Mouse (Mus musculus) cerebellum, adult (tissue): ENCODE measurements around the gene Ank.
"Not testable (repeated sequence)": the region's sequence is repeated elsewhere in the genome, so short reads cannot be mapped to it uniquely, and the experiment has no call there.

ENCODE experiments used
- ATAC-seq: cut with Nextera tagmentation; 2 replicates; pipeline ENCODE4 v1.9.2; 2017; ENCODE audit warnings: mild to moderate bottlenecking, moderate library complexity, mixed read lengths; ENCODE audit not compliant: insufficient number of reproducible peaks, low FRiP score, low TSS enrichment

Ank gene

DNA sequence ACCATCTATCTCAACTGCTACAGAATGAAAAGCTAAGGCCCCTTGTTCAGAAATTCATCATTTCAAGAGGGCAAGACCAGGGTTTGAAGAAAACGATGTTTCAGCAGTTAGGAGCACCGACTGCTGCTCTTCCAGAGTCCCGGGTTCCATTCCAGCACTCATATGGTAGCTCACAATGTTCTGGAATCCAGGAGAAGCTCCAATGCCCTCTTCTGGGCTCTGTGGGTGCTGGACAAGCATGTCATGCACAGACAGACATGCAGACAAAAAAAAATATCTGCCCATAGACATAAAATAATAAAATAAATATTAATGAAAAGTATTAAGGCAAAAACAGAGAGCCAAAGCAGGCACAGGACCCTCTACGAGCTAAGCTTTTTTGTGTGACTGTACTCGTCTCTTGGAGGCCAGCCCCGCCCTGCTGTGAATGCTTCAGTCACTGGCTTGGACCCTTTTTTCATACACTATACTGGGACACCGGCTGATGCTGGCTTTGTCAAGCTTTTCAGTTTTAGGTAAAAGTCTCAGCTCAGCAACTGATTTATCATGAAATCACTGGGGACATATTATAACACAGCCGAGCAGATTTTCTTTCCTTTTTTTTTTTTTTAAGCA is 979 bp upstream of the Ank start:
- ATAC-seq: no peak

DNA sequence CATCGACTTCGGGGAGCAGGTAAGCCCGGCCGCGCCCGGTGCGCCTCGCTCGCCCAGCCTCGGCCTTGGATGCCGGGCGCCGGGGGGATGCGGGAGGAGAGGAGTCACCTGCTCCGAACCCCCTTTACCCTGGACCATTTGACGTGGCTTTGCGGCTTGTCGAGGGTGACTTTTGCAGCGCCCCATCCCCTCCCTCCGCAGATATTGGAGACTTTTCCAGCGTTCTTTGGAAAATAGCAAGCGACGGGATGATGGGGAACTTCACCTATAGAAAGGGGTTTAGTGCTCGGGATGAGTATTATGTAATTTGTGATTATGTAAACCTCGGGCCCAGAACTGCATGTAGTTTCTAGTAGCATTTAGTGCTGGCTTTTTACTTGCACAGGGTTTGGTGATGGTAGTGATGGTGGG is 609 bp downstream of the Ank start:
- ATAC-seq: peak; percentile 31

DNA sequence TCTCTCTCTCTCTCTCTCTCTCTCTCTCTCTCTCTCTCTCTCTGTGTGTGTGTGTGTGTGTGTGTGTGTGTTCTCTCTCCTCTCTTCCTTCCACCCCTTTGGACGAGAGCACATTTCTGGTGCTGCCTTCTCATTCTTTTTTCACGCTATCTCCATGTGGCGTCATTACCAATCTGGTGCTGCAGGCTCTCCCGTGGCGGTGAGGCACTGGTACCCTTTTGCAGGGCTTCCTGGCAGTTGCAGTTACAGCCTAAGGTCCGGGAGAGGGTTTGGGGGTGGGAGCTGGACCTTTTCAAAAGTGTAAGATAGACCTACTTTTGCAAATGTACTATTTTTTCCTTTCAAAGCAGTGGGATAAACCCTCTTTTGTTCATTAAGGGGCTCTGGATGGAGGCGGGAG is 1.2 kb downstream of the Ank start:
- ATAC-seq: peak; percentile 46; the same call in 1 of the 2 replicates

- no peak for ATAC-seq
These were observed 2.5 kb downstream of the Ank start for GRCm38 (mm10) chr15:27468822-27469488.

DNA sequence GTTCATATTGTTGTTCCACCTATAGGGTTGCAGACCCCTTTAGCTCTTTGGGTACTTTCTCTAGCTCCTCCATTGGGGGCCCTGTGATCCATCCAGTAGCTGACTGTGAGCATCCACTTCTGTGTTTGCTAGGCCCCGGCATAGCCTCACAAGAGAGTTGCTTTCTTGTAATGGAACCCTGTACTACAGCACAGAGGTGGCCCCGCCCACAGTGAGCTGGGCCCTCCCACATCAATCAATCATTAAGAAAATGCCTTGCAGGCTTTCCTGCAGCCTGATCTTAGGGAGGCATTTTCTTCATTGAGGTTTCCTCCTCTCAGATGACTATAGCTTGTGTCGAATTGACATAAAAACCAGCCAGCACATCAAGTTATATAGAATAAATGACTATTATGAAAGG is 3.9 kb downstream of the Ank start:
- not testable (repeated sequence) for ATAC-seq

- no peak for ATAC-seq
These were observed 5.8 kb downstream of the Ank start for GRCm38 (mm10) chr15:27472315-27472714.

GRCm38 (mm10) chr15:27475988-27476387 is 9.5 kb downstream of the Ank start:
- ATAC-seq: no peak

GRCm38 (mm10) chr15:27476671-27477070 is 10.2 kb downstream of the Ank start:
- ATAC-seq: no peak

DNA sequence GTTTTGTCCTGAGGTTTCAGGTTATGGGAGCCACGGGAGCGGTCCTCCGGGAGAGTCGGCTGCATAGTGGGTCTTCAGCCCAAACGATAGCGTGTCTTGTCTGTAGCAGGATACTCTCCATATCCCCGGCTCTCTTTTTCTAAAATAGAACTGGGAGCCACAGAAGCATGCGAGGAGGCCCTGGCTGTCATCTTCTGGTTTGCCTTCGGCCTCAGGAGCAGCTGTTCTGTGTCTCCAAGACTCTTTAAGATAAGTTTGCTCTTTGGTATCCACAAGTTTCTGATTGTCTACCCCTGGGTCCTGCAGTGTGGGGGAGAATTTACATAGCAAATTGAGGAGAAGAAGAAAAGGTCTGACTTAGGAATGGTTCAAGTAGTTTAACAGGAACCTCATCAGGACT is 10.7 kb downstream of the Ank start:
- ATAC-seq: no peak

DNA sequence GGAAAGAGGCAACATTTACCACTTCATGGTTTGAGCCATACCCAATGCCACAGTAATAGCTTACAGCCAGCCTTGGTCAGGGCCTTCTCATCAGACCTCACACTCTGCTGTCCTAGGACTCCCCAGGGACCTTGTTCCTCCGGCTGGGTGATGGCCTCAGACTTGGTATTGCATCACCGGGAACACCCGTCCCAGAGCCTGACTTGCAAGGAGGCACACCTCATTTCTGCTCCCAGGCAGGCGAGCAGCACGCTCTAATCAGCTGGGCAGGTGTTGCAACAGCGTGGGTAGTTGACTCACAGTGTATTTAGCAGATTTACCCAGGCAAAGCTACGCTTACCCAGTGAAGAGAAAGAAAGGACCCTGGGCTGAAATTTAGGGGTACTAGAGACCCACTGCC is 11.2 kb downstream of the Ank start:
- ATAC-seq: no peak

GRCm38 (mm10) chr15:27480333-27481015 is 14.0 kb downstream of the Ank start:
- ATAC-seq: 0 out of 2 replicates have a peak, but pooled peaks have one; percentile 9

DNA sequence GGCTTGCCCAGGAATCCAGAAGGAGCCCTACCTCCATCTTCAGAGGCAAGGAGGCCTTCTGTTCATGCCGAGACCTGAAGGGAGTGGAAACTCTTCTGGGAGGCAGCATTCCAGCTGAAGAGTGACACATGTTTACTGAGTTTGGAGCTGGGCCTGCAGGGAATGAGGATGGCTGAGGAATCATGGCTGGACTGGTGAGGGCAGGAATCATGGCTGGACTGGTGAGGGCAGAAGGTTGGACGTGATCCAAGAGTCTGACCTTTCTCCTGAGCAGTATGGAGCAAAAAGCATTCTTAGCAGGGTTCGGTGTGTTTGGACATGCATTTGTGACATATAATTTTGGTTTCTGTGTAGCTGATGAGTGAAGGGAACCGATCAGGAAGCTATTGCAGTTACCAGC is 15.5 kb downstream of the Ank start:
- ATAC-seq: peak; percentile 38; the same call in 1 of the 2 replicates

DNA sequence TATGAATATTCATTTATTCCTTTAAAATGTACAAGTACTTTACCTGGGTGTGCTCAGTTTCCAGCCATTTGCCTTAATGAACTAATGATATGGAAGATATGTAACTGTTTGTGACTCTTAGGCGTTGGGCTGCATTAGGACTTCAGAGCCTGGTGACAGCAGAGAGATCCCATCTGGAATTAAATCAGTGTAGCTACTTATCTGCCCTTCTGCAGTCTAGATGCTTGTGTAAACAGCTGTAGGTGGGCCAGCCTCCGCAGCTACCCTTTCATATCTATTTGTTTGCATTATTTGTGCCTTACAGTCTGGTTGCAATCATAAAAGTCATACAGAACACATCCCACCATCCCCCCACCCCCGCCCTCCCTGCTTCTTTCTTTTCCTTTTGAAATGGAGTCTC is 16.7 kb downstream of the Ank start:
- ATAC-seq: no peak

- no peak for ATAC-seq
These were observed 19.2 kb downstream of the Ank start for GRCm38 (mm10) chr15:27485567-27486278.

GRCm38 (mm10) chr15:27486279-27486618 is 19.8 kb downstream of the Ank start:
- ATAC-seq: no peak

GRCm38 (mm10) chr15:27487059-27487458 is 20.6 kb downstream of the Ank start:
- no peak for ATAC-seq

DNA sequence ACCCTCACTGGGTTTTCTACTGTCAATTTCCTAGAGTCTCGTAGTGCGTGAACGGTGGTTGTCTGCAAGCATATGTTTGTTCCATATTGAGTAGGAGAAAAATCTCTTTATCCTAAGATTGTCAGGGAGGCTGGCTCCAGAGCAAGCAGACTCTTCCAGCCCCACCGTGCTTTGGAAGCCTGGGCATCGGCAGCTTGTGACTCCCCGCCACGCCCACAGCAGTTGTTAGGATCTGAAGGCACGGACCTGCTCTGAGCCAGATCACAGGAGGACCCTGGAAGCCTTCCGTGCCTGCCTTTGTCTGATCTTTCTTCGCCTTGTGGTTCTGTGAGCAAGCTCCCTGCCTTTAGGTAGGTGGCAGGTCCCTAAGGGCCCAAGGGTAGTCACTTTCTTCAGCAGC is 21.6 kb downstream of the Ank start:
- ATAC-seq: peak; percentile 82

DNA sequence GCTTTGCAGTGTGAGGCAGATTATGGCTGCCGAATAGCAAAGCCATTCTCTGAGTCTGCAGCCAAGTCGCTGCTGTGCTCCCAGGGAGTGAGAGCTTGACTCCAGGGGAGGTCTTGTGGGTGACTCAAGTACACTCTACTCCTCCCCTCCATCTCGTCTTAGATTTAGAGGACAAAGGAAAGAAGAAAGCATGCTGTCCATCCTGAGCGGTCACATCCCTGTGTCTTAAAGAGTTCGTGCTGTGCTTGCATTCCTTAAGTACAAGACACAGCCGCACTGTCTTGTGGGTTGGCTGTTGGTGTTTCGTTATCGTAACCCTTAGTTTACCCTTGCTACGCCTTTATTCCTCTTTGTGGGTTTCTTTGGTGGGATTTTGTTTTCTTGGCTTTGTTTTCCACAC is 24.2 kb downstream of the Ank start:
- no peak for ATAC-seq

- no peak for ATAC-seq
These were observed 25.1 kb downstream of the Ank start for GRCm38 (mm10) chr15:27491425-27492070.

GRCm38 (mm10) chr15:27492156-27492555 is 25.7 kb downstream of the Ank start:
- no peak for ATAC-seq

- no peak for ATAC-seq
These were observed 26.3 kb downstream of the Ank start for GRCm38 (mm10) chr15:27492734-27493133.
